Mouse (Mus musculus) bone marrow macrophage, adult 2 months (primary cell): ENCODE measurements at regions not wholly inside any gene's neighbourhood (a gene's known extent, or its start where the extent isn't known, plus 50 kb on each side); places are given as distances from the start of the nearest gene placed in this dataset.

ENCODE experiments used
- CTCF ChIP-seq: IDR thresholded peaks from 2 replicates; pipeline ENCODE4 v1.5.1; 2012; ENCODE audit warnings: low read depth, mild to moderate bottlenecking, low read length, moderate library complexity
- POLR2A ChIP-seq: IDR thresholded peaks from 2 replicates; pipeline ENCODE4 v1.6.1; 2012; ENCODE audit warnings: mild to moderate bottlenecking, low read depth, low read length, borderline replicate concordance

- TF ChIP-seq CTCF (no peak), POLR2A (no peak)
Measured at GRCm38 (mm10) chr3:156472665-156473064, 88.9 kb upstream of the Negr1 start.
